Mouse (Mus musculus) embryonic facial prominence, embryonic 14.5 days (tissue): Measurements from ENCODE around the gene Creld1. TPM values are rescaled to one million over a fixed set of nuclear protein-coding genes. Genes with fewer than 3 reads are reported as not detected.
A peak's percentile ranks its signal among the peaks of the same experiment; 100 is the strongest.

Experiments
- ATAC-seq: fragments of 200-750 bp; cut with Nextera tagmentation; 2 replicates; pipeline ENCODE4 v1.8.0; 2017; ENCODE audit warnings: low read depth, moderate number of reproducible peaks, moderate TSS enrichment
- DNase-seq: peaks from one replicate; pipeline ENCODE4 v3.0.0-alpha.2; 2015; ENCODE audit warnings: low spot score
- H3K27ac ChIP-seq: fragments of 300-500 bp; sonication (generic); replicated peaks from 2 replicates; pipeline ENCODE4 v1.5.1; 2014; ENCODE audit warnings: low read depth, mild to moderate bottlenecking, low read length, moderate library complexity
- H3K27me3 ChIP-seq: fragments of 300-500 bp; sonication (generic); replicated peaks from 2 replicates; pipeline ENCODE4 v1.6.1; 2014; ENCODE audit warnings: low read length; ENCODE audit not compliant: control insufficient read depth, insufficient read depth
- H3K36me3 ChIP-seq: fragments of 300-500 bp; sonication (generic); 2 replicates; pipeline ENCODE4 v1.6.1; 2014; ENCODE audit warnings: low read length, mixed read lengths; ENCODE audit not compliant: control insufficient read depth, insufficient read depth
- H3K4me1 ChIP-seq: fragments of 300-500 bp; sonication (generic); 2 replicates; pipeline ENCODE4 v1.6.1; 2014; ENCODE audit warnings: antibody characterized with exemption, low read length; ENCODE audit not compliant: control insufficient read depth, insufficient read depth
- H3K4me2 ChIP-seq: fragments of 300-500 bp; sonication (generic); 2 replicates; pipeline ENCODE4 v1.6.1; 2014; ENCODE audit warnings: low read depth, mild to moderate bottlenecking, low read length, moderate library complexity, mixed read lengths
- H3K4me3 ChIP-seq: fragments of 300-500 bp; sonication (generic); 2 replicates; pipeline ENCODE4 v1.5.1; 2014; ENCODE audit warnings: low read depth, mild to moderate bottlenecking, low read length
- H3K9ac ChIP-seq: fragments of 300-500 bp; sonication (generic); 2 replicates; pipeline ENCODE4 v1.6.1; 2014; ENCODE audit warnings: low read depth, mild to moderate bottlenecking, low read length, moderate library complexity, mixed read lengths
- H3K9me3 ChIP-seq: fragments of 300-500 bp; sonication (generic); 2 replicates; pipeline ENCODE4 v1.6.1; 2016; ENCODE audit warnings: low read length; ENCODE audit not compliant: control insufficient read depth
- WGBS: fragments of 180-500 bp; shearing (Covaris S2); extraction: QIAGEN DNeasy Blood & Tissue Kit; methylation state at CpG from one replicate; pipeline ENCODE4 v1.1.7; 2014; 5-methylcytosine and 5-hydroxymethylcytosine counted together
- polyA plus RNA-seq: library from polyadenylated mRNA; unstranded; fragments of >200 nt; fragmentation: Nextera tagmentation; extraction: Ambion mirVana; gene quantifications from 2 replicates; pipeline ENCODE4 v1.2.1, GENCODE M21; 2014

Gene Creld1
- polyA plus RNA-seq, 1 experiment from 2014 or later: 24.8 TPM

GRCm38 (mm10) chr6:113489410-113489809, 6.3 kb downstream of the Creld1 start:
- Histone ChIP-seq H3K27me3 (no peaks in the 10 kb centered on the region), H3K27ac (no peak overlapping the region), H3K36me3 (0 out of 2 replicates have a peak, but pooled peaks cover 5% of the 10 kb centered on the region), H3K9me3 (no peaks in the 10 kb centered on the region), H3K4me2 (no peak overlapping the region), H3K4me3 (no peak overlapping the region), H3K9ac (no peak overlapping the region), H3K4me1 (peaks cover 6% of the 10 kb centered on the region; the same call in 1 of the 2 replicates)
- DNase-seq (no peak), ATAC-seq (no peak)
- 89% methylated on average over 14 of the region's 14 CpGs for WGBS

- peaks cover 12% of the 10 kb centered on the region for H3K27me3 ChIP-seq
- H3K27ac ChIP-seq: no peak overlapping the region
- DNase-seq (no peak), ATAC-seq (no peak)
- no peak overlapping the region for H3K4me2 ChIP-seq
- H3K36me3 ChIP-seq: 0 out of 2 replicates have a peak, but pooled peaks cover 5% of the 10 kb centered on the region
- WGBS: 78% methylated on average over 23 of the region's 24 CpGs
- H3K4me1 ChIP-seq: peaks cover 5% of the 10 kb centered on the region
- no peak overlapping the region for H3K9ac ChIP-seq
- no peak overlapping the region for H3K4me3 ChIP-seq
- H3K9me3 ChIP-seq: no peaks in the 10 kb centered on the region
These were observed 9.2 kb downstream of the Creld1 start for GRCm38 (mm10) chr6:113492101-113492864.

GRCm38 (mm10) chr6:113494258-113494788, 11.2 kb downstream of the Creld1 start:
- under 1% methylated on average over 33 of the region's 54 CpGs for WGBS
- Histone ChIP-seq H3K9ac (peak overlapping the region; percentile 51), H3K27ac (0 out of 2 replicates have a peak overlapping the region, but pooled peaks have one; percentile 4), H3K4me1 (peaks cover 3% of the 10 kb centered on the region; the same call in 1 of the 2 replicates), H3K36me3 (0 out of 2 replicates have a peak, but pooled peaks cover 5% of the 10 kb centered on the region), H3K27me3 (peaks cover 12% of the 10 kb centered on the region), H3K9me3 (no peaks in the 10 kb centered on the region), H3K4me3 (peak overlapping the region; percentile 47), H3K4me2 (peak overlapping the region; percentile 74)
- ATAC-seq (peak; percentile 86), DNase-seq (peak; percentile 86)

GRCm38 (mm10) chr6:113495071-113495675, 12.1 kb downstream of the Creld1 start:
- Histone ChIP-seq H3K4me2 (peak overlapping the region; percentile 74), H3K36me3 (no peaks in the 10 kb centered on the region), H3K9me3 (no peaks in the 10 kb centered on the region), H3K9ac (peak overlapping the region; percentile 51), H3K4me3 (peak overlapping the region; percentile 47), H3K4me1 (peaks cover 3% of the 10 kb centered on the region; the same call in 1 of the 2 replicates), H3K27me3 (peaks cover 12% of the 10 kb centered on the region), H3K27ac (no peak overlapping the region)
- ATAC-seq: no peak
- no peak for DNase-seq
- WGBS: 51% methylated on average over 20 of the region's 28 CpGs

- Histone ChIP-seq H3K27ac (no peak overlapping the region), H3K27me3 (peaks cover 27% of the 10 kb centered on the region), H3K4me2 (no peak overlapping the region), H3K4me3 (no peak overlapping the region), H3K9me3 (no peaks in the 10 kb centered on the region), H3K36me3 (no peaks in the 10 kb centered on the region), H3K4me1 (peaks cover 3% of the 10 kb centered on the region; the same call in 1 of the 2 replicates), H3K9ac (no peak overlapping the region)
- ATAC-seq: no peak
- 70% methylated on average over 6 of the region's 6 CpGs for WGBS
- DNase-seq: no peak
These were observed 16.2 kb downstream of the Creld1 start for GRCm38 (mm10) chr6:113499346-113499745.

GRCm38 (mm10) chr6:113501388-113502084, 18.4 kb downstream of the Creld1 start, which contains the start of gene Prrt3:
Gene Prrt3, minus strand, starts transcription at chr6:113501931.
- Histone ChIP-seq H3K27me3 (peaks cover 15% of the 10 kb centered on the region), H3K9ac (peak within 1 kb of the TSS; percentile 67), H3K4me2 (peak within 1 kb of the TSS; percentile 66), H3K36me3 (no peaks in the 10 kb centered on the region), H3K27ac (no peak within 1 kb of the TSS), H3K4me3 (peak within 1 kb of the TSS; percentile 46), H3K9me3 (no peaks in the 10 kb centered on the region), H3K4me1 (no peaks in the 10 kb centered on the region)
- ATAC-seq (peak; percentile 81), DNase-seq (peak; percentile 66)
- 5% methylated on average over 22 of the region's 32 CpGs for WGBS

- H3K4me3 ChIP-seq: no peak overlapping the region
- no peak overlapping the region for H3K9ac ChIP-seq
- no peak overlapping the region for H3K4me2 ChIP-seq
- WGBS: 83% methylated on average over 2 of the region's 2 CpGs
- H3K4me1 ChIP-seq: no peaks in the 10 kb centered on the region
- no peak for ATAC-seq
- no peaks in the 10 kb centered on the region for H3K9me3 ChIP-seq
- H3K36me3 ChIP-seq: no peaks in the 10 kb centered on the region
- peaks cover 15% of the 10 kb centered on the region for H3K27me3 ChIP-seq
- H3K27ac ChIP-seq: no peak overlapping the region
- no peak for DNase-seq
These were observed 19.7 kb downstream of the Creld1 start for GRCm38 (mm10) chr6:113502801-113503200.

- Histone ChIP-seq H3K27ac (no peak overlapping the region), H3K4me1 (no peaks in the 10 kb centered on the region), H3K9ac (no peak overlapping the region), H3K27me3 (peaks cover 15% of the 10 kb centered on the region), H3K4me2 (no peak overlapping the region), H3K4me3 (no peak overlapping the region), H3K36me3 (no peaks in the 10 kb centered on the region), H3K9me3 (no peaks in the 10 kb centered on the region)
- 47% methylated on average over 1 of the region's 1 CpGs for WGBS
- no peak for ATAC-seq
- DNase-seq: no peak
These were observed 22.6 kb downstream of the Creld1 start for GRCm38 (mm10) chr6:113505689-113506088.
